Mouse (Mus musculus) MEL (cell line): ENCODE measurements around the gene Dgcr6. TPM values are rescaled to one million over a fixed set of nuclear protein-coding genes. Genes with fewer than 3 reads are reported as not detected.
A peak's percentile ranks its signal among the peaks of the same experiment; 100 is the strongest.

ENCODE experiments used
- DNase-seq: peaks from one replicate; pipeline ENCODE4 v3.0.0; 2011; ENCODE audit warnings: low read depth, low spot score
- H3K27ac ChIP-seq: 2 replicates; pipeline ENCODE4 v1.5.1; 2012; ENCODE audit warnings: low read depth, mild to moderate bottlenecking, control low read depth, low read length, moderate library complexity; ENCODE audit not compliant: control insufficient read depth
- H3K27me3 ChIP-seq, 2 experiments: fragments of 150-350 bp in 1 of 2; sonication (generic) in 1 of 2; 2 replicates each; pipeline ENCODE4 v1.6.1; 2012; ENCODE audit warnings: low read length in 2 of 2, mild to moderate bottlenecking in 2 of 2, improper control_type of control experiment in 1 of 2, moderate library complexity in 1 of 2; ENCODE audit not compliant: insufficient read depth in 2 of 2, control insufficient read depth in 1 of 2
- H3K36me3 ChIP-seq, 2 experiments: 2 replicates each; pipeline ENCODE4 v1.6.1; 2012 to 2014; ENCODE audit warnings: low read length in 2 of 2, improper control_type of control experiment in 1 of 2, inconsistent platforms in 1 of 2, mild to moderate bottlenecking in 1 of 2; ENCODE audit not compliant: insufficient read depth in 2 of 2, control insufficient read depth in 1 of 2
- H3K4me1 ChIP-seq, 2 experiments: fragments of 150-350 bp in 1 of 2; sonication (generic) in 1 of 2; 2 replicates each; pipeline ENCODE4 v1.6.1; 2012; ENCODE audit warnings: low read length in 2 of 2, improper control_type of control experiment in 1 of 2, mild to moderate bottlenecking in 1 of 2; ENCODE audit not compliant: insufficient read depth in 2 of 2, control insufficient read depth in 1 of 2
- H3K4me3 ChIP-seq, 2 experiments: fragments of 150-350 bp in 1 of 2; sonication (generic) in 1 of 2; 2 replicates each; pipeline ENCODE4 v1.5.1; 2012; ENCODE audit warnings: low read depth in 2 of 2, low read length in 2 of 2, mild to moderate bottlenecking in 2 of 2, moderate library complexity in 2 of 2, control low read depth in 1 of 2, improper control_type of control experiment in 1 of 2; ENCODE audit not compliant: control insufficient read depth in 1 of 2, insufficient read depth in 1 of 2
- H3K79me2 ChIP-seq: 2 replicates; pipeline ENCODE4 v1.6.1; 2012; ENCODE audit warnings: mild to moderate bottlenecking, low read length, moderate library complexity; ENCODE audit not compliant: control insufficient read depth, poor library complexity, insufficient read depth
- H3K9ac ChIP-seq: 2 replicates; pipeline ENCODE4 v1.6.1; 2012; ENCODE audit warnings: low read depth, mild to moderate bottlenecking, control low read depth, low read length, moderate library complexity; ENCODE audit not compliant: control insufficient read depth, poor library complexity, severe bottlenecking
- H3K9me3 ChIP-seq: fragments of 150-350 bp; sonication (generic); replicated peaks from 2 replicates; pipeline ENCODE4 v1.6.1; 2012; ENCODE audit warnings: mild to moderate bottlenecking, low read length, improper control_type of control experiment, moderate library complexity; ENCODE audit not compliant: insufficient read depth
- CTCF ChIP-seq, 3 experiments: IDR thresholded peaks in 2 of 3; conservative IDR thresholded peaks in 1 of 3; 2 replicates each; pipeline ENCODE4 v1.5.1; 2011 to 2012; ENCODE audit warnings: low read length in 3 of 3, low read depth in 2 of 3, mild to moderate bottlenecking in 2 of 3, improper control_type of control experiment in 1 of 3, inconsistent platforms in 1 of 3, mixed read lengths in 1 of 3, moderate library complexity in 1 of 3; ENCODE audit not compliant: control insufficient read depth in 1 of 3, insufficient read depth in 1 of 3, poor library complexity in 1 of 3, severe bottlenecking in 1 of 3
- ELF1 ChIP-seq: IDR thresholded peaks from 2 replicates; pipeline ENCODE4 v1.6.1; 2014; ENCODE audit warnings: low read depth, mild to moderate bottlenecking, inconsistent platforms, low read length, improper control_type of control experiment, moderate library complexity
- EP300 ChIP-seq, 2 experiments: IDR thresholded peaks; 2 replicates each; pipeline ENCODE4 v1.6.1; 2011; ENCODE audit warnings: improper control_type of control experiment in 2 of 2, low read length in 2 of 2, low read depth in 1 of 2, mild to moderate bottlenecking in 1 of 2
- HCFC1 ChIP-seq: IDR thresholded peaks from 2 replicates; pipeline ENCODE4 v1.6.1; 2012; ENCODE audit warnings: low read depth, mild to moderate bottlenecking, inconsistent platforms, low read length, improper control_type of control experiment, moderate library complexity
- MAFK ChIP-seq: IDR thresholded peaks from 2 replicates; pipeline ENCODE4 v1.6.1; 2011; ENCODE audit warnings: low read depth, mild to moderate bottlenecking, low read length, improper control_type of control experiment, borderline replicate concordance
- MXI1 ChIP-seq: IDR thresholded peaks from 2 replicates; pipeline ENCODE4 v1.6.1; 2011; ENCODE audit warnings: mild to moderate bottlenecking, low read depth, low read length, improper control_type of control experiment
- MYC ChIP-seq: IDR thresholded peaks from 2 replicates; pipeline ENCODE4 v1.6.1; 2011; ENCODE audit warnings: low read depth, mild to moderate bottlenecking, low read length, improper control_type of control experiment, moderate library complexity
- POLR2A ChIP-seq, 2 experiments: IDR thresholded peaks; 2 replicates each; pipeline ENCODE4 v1.6.1; 2011 to 2012; ENCODE audit warnings: low read length in 2 of 2, mild to moderate bottlenecking in 2 of 2, control low read depth in 1 of 2, improper control_type of control experiment in 1 of 2, low read depth in 1 of 2, moderate library complexity in 1 of 2; ENCODE audit not compliant: control insufficient read depth in 1 of 2, insufficient read depth in 1 of 2, poor library complexity in 1 of 2
- RAD21 ChIP-seq: IDR thresholded peaks from 2 replicates; pipeline ENCODE4 v1.6.1; 2011; ENCODE audit warnings: mild to moderate bottlenecking, low read depth, low read length, improper control_type of control experiment
- RCOR1 ChIP-seq: IDR thresholded peaks from 2 replicates; pipeline ENCODE4 v1.6.1; 2012; ENCODE audit warnings: low read depth, mild to moderate bottlenecking, inconsistent platforms, low read length, improper control_type of control experiment
- SIN3A ChIP-seq: IDR thresholded peaks from 2 replicates; pipeline ENCODE4 v1.6.1; 2012; ENCODE audit warnings: low read length, improper control_type of control experiment, inconsistent platforms
- SMC3 ChIP-seq: IDR thresholded peaks from 2 replicates; pipeline ENCODE4 v1.6.1; 2011; ENCODE audit warnings: low read depth, low read length, improper control_type of control experiment
- TAL1 ChIP-seq: IDR thresholded peaks from 2 replicates; pipeline ENCODE4 v1.6.1; 2012; ENCODE audit warnings: mild to moderate bottlenecking, inconsistent platforms, low read length, moderate library complexity, mixed read lengths
- TBP ChIP-seq: IDR thresholded peaks from 2 replicates; pipeline ENCODE4 v1.8.0; 2011; ENCODE audit warnings: low read depth, low read length, improper control_type of control experiment
- TCF12 ChIP-seq: IDR thresholded peaks from 2 replicates; pipeline ENCODE4 v1.6.1; 2014; ENCODE audit warnings: low read depth, mild to moderate bottlenecking, inconsistent platforms, low read length, improper control_type of control experiment, moderate library complexity
- ZC3H11A ChIP-seq: IDR thresholded peaks from 2 replicates; pipeline ENCODE4 v1.6.1; 2012; ENCODE audit warnings: low read depth, mild to moderate bottlenecking, inconsistent platforms, low read length, improper control_type of control experiment
- polyA plus RNA-seq, 2 experiments: library from polyadenylated mRNA; stranded (reverse) in 1 of 2; unstranded in 1 of 2; fragments of >175 nt in 1 of 2; fragments of >200 nt in 1 of 2; gene quantifications; 2 replicates each; pipeline versions ENCODE4 v1.2.1 to v1.2.4; 2012; ENCODE audit warnings: low replicate concordance in 2 of 2, low read depth in 1 of 2; ENCODE audit not compliant: insufficient read length in 2 of 2, insufficient read depth in 1 of 2, missing spikeins in 1 of 2
- total RNA-seq: library from RNA; depleted of rRNA; stranded (reverse); fragments of 300-350 nt; gene quantifications from 2 replicates; pipeline ENCODE4 v1.2.3, GENCODE M21; 2012; rRNA removed

The Dgcr6 gene
- total RNA-seq (64.1 and 66.8 TPM in 2 replicates), polyA plus RNA-seq (100 to 1,000 TPM in 1 of 2 experiments, not detected in 1; 133 TPM)

- DNase-seq = peak; percentile 87
- no peaks in the 10 kb centered on the region for H3K79me2 ChIP-seq
- peaks cover 11 to 35% of the 10 kb centered on the region in 2 experiments for H3K4me1 ChIP-seq
- peaks cover 0 to 21% of the 10 kb centered on the region in 2 experiments; a peak in 2 of 4 replicates for H3K36me3 ChIP-seq
- no peaks in the 10 kb centered on the region for H3K27me3 ChIP-seq
- H3K4me3 ChIP-seq = peak within 1 kb of the TSS; percentile 37 to 48
- TF ChIP-seq TBP (no peak), MXI1 (no peak), SIN3A (peak; percentile 43; the same call in 1 of the 2 replicates), ELF1 (0 out of 2 replicates have a peak, but pooled peaks have one; percentile 48), ZC3H11A (peak; percentile 76), MYC (0 out of 2 replicates have a peak, but pooled peaks have one; percentile 29), TAL1 (no peak), HCFC1 (0 out of 2 replicates have a peak, but pooled peaks have one; percentile 20), TCF12 (no peak), RCOR1 (peak; percentile 31), POLR2A (IDR thresholded peaks at IDR 0.05; ENCODE audit: control insufficient read depth in 1 of 2, insufficient read depth in 1 of 2, low read depth in 1 of 2, low read length in 2 of 2, poor library complexity in 1 of 2) (no peak), CTCF (IDR thresholded peaks at IDR 0.05 in 2 of 3, conservative IDR thresholded peaks at IDR 0.05 in 1 of 3; ENCODE audit: control insufficient read depth in 1 of 3, insufficient read depth in 1 of 3, low read depth in 2 of 3, low read length in 3 of 3, poor library complexity in 1 of 3, severe bottlenecking in 1 of 3) (peak; percentile 90 to 93 (median 92)), MAFK (no peak), RAD21 (peak; percentile 64), SMC3 (peak; percentile 92)
- peak within 1 kb of the TSS; percentile 60 for H3K9ac ChIP-seq
- H3K9me3 ChIP-seq = no peaks in the 10 kb centered on the region
- no peak within 1 kb of the TSS for H3K27ac ChIP-seq
Observed at GRCm38 (mm10) chr16:18052731-18053202, at the start of gene Dgcr6. Dgcr6 (plus strand) TSS chr16:18052860.

- H3K9ac ChIP-seq = no peak overlapping the region
- DNase-seq = no peak
- H3K79me2 ChIP-seq = no peaks in the 10 kb centered on the region
- H3K27ac ChIP-seq = no peak overlapping the region
- no peaks in the 10 kb centered on the region for H3K4me1 ChIP-seq
- TF ChIP-seq SMC3 = no peak
- TF ChIP-seq MYC = no peak
- TF ChIP-seq EP300 (IDR thresholded peaks at IDR 0.05; ENCODE audit: low read depth in 1 of 2, low read length in 2 of 2) = no peak
- H3K36me3 ChIP-seq = no peaks in the 10 kb centered on the region
- H3K4me3 ChIP-seq = no peak overlapping the region
- H3K9me3 ChIP-seq = no peaks in the 10 kb centered on the region
- H3K27me3 ChIP-seq = peaks cover 27 to 40% of the 10 kb centered on the region in 2 experiments
Observed at GRCm38 (mm10) chr16:18004589-18004988, 48.1 kb upstream of the Dgcr6 start.
